Mouse (Mus musculus) liver, adult 2 months (tissue): ENCODE measurements at regions not wholly inside any gene's neighbourhood (a gene's known extent, or its start where the extent isn't known, plus 50 kb on each side); places are given as distances from the start of the nearest gene placed in this dataset.

ENCODE experiments used
- CTCF ChIP-seq: fragments of 200-500 bp; IDR thresholded peaks from 2 replicates; pipeline ENCODE4 v1.5.1; 2011; ENCODE audit warnings: low read depth, low read length, control low read depth
- POLR2A ChIP-seq: fragments of 200-500 bp; IDR thresholded peaks from 2 replicates; pipeline ENCODE4 v1.6.1; 2011; ENCODE audit warnings: low read length, control low read depth; ENCODE audit not compliant: insufficient read depth; ENCODE audit errors: extremely low read depth

DNA sequence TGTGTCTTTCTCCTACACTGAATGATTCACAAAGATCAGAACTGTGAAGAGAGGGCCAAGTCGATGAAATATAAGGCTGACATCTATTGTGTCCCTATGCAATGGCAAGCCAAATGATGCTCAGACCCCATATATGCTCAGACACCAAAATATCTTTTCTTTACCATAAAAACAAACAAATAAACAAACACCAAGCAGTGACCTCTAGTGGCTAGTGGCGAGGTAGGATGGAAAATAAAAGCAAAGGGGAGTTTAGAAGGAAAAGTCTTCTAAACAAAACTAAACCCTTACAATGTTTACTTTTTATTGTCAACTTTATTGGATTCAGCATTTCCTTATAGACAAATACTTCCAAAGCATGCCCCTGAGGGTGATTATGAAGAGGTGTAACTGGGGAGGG is 153.8 kb upstream of the Tnfaip3 start:
- TF ChIP-seq CTCF: no peak
- no peak for TF ChIP-seq POLR2A
